Mouse (Mus musculus) liver, embryonic 15.5 days (tissue): Measurements from ENCODE around the gene Slc2a12. TPM values are rescaled to one million over a fixed set of nuclear protein-coding genes. Genes with fewer than 3 reads are reported as not detected.
A peak's percentile ranks its signal among the peaks of the same experiment; 100 is the strongest.

Source experiments
- ATAC-seq: fragments of 200-750 bp; cut with Nextera tagmentation; 2 replicates; pipeline ENCODE4 v1.8.0; 2017; ENCODE audit warnings: moderate number of reproducible peaks, mild to moderate bottlenecking, moderate library complexity; ENCODE audit not compliant: insufficient read depth
- H3K27ac ChIP-seq: fragments of 300-500 bp; sonication (generic); replicated peaks from 2 replicates; pipeline ENCODE4 v1.5.1; 2015; ENCODE audit warnings: mild to moderate bottlenecking, inconsistent platforms
- H3K27me3 ChIP-seq: fragments of 300-500 bp; sonication (generic); 2 replicates; pipeline ENCODE4 v1.6.1; 2015; ENCODE audit warnings: mild to moderate bottlenecking, inconsistent platforms
- H3K36me3 ChIP-seq: fragments of 300-500 bp; sonication (generic); replicated peaks from 2 replicates; pipeline ENCODE4 v1.6.1; 2015; ENCODE audit warnings: moderate library complexity, mild to moderate bottlenecking, inconsistent platforms
- H3K4me1 ChIP-seq: fragments of 300-500 bp; sonication (generic); replicated peaks from 2 replicates; pipeline ENCODE4 v1.6.1; 2015; ENCODE audit warnings: inconsistent platforms
- H3K4me2 ChIP-seq: fragments of 300-500 bp; sonication (generic); 2 replicates; pipeline ENCODE4 v1.6.1; 2015; ENCODE audit warnings: moderate library complexity, mild to moderate bottlenecking, inconsistent platforms
- H3K4me3 ChIP-seq: fragments of 300-500 bp; sonication (generic); replicated peaks from 2 replicates; pipeline ENCODE4 v1.5.1; 2015; ENCODE audit warnings: mild to moderate bottlenecking, inconsistent platforms
- H3K9ac ChIP-seq: fragments of 300-500 bp; sonication (generic); 2 replicates; pipeline ENCODE4 v1.6.1; 2015; ENCODE audit warnings: moderate library complexity, mild to moderate bottlenecking, inconsistent platforms
- H3K9me3 ChIP-seq: fragments of 300-500 bp; sonication (generic); replicated peaks from 2 replicates; pipeline ENCODE4 v1.6.1; 2016; ENCODE audit warnings: inconsistent platforms
- WGBS: fragments of 180-500 bp; shearing (Covaris S2); methylation state at CpG from one replicate; pipeline ENCODE4 v1.1.7; 2015; ENCODE audit warnings: mixed read lengths; ENCODE audit not compliant: insufficient replicate concordance; 5-methylcytosine and 5-hydroxymethylcytosine counted together
- polyA plus RNA-seq: library from polyadenylated mRNA; unstranded; fragments of >200 nt; fragmentation: Nextera tagmentation; extraction: Ambion mirVana; gene quantifications from 2 replicates; pipeline ENCODE4 v1.2.1, GENCODE M21; 2015

The Slc2a12 gene
- polyA plus RNA-seq, 1 experiment from 2014 or later: 0.05 TPM

DNA sequence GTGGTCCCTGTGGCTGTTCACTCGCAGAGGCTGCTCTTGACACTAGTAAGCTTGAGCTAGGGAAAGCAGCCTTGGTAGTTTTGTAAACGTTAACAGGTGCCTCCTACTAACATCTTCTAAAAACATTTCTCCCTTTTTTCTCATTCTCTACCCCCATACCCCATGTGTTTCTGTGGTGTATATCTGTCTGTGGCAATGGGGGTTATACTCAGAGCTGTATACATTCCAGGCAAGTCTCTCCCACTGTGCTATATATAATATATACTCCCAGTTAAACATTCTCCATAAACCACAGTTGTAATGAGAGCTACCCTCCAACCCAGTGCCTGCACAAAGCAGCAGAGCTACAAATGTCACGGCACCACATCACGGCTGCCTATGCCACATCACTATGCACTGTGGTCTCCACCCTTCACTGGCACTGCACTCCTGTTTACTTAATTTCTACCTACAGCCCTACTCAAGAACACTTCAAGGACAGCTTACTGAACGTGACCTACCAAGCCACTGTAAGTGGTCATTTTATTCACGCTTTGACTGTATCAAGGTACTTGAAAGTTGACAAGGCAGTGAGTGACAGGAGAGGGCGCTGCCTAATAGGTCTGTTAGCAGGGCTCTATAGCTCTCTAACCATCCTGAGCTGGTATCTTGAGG lies 63.5 kb downstream of the Slc2a12 start:
- 85% methylated on average over 7 of the region's 7 CpGs for WGBS
- H3K36me3 ChIP-seq: peaks cover 47% of the 10 kb centered on the region
- no peaks in the 10 kb centered on the region for H3K27me3 ChIP-seq
- H3K4me3 ChIP-seq: no peak overlapping the region
- no peak overlapping the region for H3K4me2 ChIP-seq
- no peak overlapping the region for H3K27ac ChIP-seq
- H3K9ac ChIP-seq: no peak overlapping the region
- no peaks in the 10 kb centered on the region for H3K9me3 ChIP-seq
- no peaks in the 10 kb centered on the region for H3K4me1 ChIP-seq
- no peak for ATAC-seq

DNA sequence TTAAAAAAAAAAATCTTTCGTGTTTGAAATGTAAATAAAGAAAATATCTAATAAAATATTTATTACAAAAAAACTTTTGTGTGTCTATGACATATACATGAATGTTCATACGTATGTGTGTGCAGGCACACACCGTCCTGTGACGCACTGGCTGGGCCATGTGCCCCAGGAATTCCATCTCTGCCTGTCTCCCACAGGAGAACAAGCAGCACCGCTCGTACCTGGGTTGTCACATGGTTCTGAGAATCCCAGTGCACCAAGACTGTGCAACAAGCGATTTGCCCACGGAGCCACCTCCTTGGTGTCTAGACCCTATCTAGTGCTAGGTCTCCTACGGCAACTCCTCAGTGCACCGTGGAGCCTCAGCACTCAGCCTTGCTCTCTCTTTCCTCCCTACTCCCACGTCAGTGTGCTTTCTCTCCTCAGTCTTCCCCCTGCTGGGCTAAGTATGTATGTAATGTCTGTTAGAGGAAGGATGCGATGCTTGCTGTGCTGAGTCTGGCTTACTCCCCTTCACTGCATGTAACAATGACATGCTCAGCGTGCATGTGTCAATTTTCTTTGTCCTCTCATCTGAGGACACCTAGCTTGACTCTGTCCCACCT lies 65.5 kb downstream of the Slc2a12 start:
- Histone ChIP-seq H3K4me2 (no peak overlapping the region), H3K27ac (no peak overlapping the region), H3K4me1 (no peaks in the 10 kb centered on the region), H3K4me3 (no peak overlapping the region), H3K9ac (no peak overlapping the region), H3K9me3 (no peaks in the 10 kb centered on the region), H3K36me3 (peaks cover 46% of the 10 kb centered on the region), H3K27me3 (no peaks in the 10 kb centered on the region)
- ATAC-seq: no peak
- 86% methylated on average over 13 of the region's 13 CpGs for WGBS

DNA sequence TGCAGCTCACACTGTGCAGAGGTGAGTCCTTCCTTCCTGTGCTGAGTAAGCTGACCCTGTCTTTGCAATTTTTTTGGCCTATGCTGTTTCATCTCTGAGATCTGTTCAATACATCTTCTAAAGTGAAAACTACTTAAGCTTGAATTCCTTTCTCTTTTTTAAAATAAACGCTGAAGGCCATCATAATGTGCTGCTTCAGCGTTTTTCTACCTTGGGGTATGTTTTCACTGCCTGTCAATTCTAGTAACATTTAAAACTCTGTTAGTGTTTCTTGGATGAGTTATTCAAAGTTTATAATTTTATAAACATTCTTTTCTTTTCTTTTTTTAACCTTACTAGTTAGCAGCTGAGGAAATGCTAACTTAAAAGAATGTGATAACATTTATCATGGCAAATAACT lies 68.1 kb downstream of the Slc2a12 start:
- 74% methylated on average over 2 of the region's 2 CpGs for WGBS
- Histone ChIP-seq H3K36me3 (peaks cover 21% of the 10 kb centered on the region), H3K9ac (no peak overlapping the region), H3K4me2 (no peak overlapping the region), H3K4me1 (no peaks in the 10 kb centered on the region), H3K27ac (no peak overlapping the region), H3K4me3 (no peak overlapping the region), H3K9me3 (no peaks in the 10 kb centered on the region), H3K27me3 (no peaks in the 10 kb centered on the region)
- no peak for ATAC-seq

DNA sequence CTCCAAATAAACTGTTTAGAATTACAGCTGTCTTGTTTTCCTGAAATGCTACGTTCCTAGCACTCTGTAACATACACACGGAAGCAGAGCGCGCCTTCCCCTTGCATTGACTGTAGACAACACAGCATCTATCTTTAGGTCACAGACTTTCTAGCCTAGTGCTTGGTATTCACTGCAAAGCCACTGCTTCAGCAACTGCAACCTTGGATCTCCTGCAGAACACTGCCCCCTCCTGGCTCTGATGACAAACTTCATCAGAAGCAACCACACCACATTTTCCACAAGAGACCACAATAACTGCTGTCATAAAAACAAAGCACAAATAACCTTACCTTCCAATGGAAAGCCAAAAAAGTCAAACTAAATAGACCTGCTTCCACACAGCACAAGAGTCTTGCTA lies 69.7 kb downstream of the Slc2a12 start:
- Histone ChIP-seq H3K27me3 (no peaks in the 10 kb centered on the region), H3K36me3 (0 out of 2 replicates have a peak, but pooled peaks cover 7% of the 10 kb centered on the region), H3K4me2 (no peak overlapping the region), H3K4me3 (no peak overlapping the region), H3K9me3 (no peaks in the 10 kb centered on the region), H3K4me1 (no peaks in the 10 kb centered on the region), H3K9ac (no peak overlapping the region), H3K27ac (no peak overlapping the region)
- no peak for ATAC-seq
- WGBS: 50% methylated on average over 4 of the region's 4 CpGs

- WGBS: 34% methylated on average over 4 of the region's 4 CpGs
- ATAC-seq: no peak
- Histone ChIP-seq H3K4me2 (no peak overlapping the region), H3K36me3 (no peaks in the 10 kb centered on the region), H3K27me3 (no peaks in the 10 kb centered on the region), H3K4me1 (no peaks in the 10 kb centered on the region), H3K9me3 (no peaks in the 10 kb centered on the region), H3K4me3 (no peak overlapping the region), H3K9ac (no peak overlapping the region), H3K27ac (no peak overlapping the region)
Measured at GRCm38 (mm10) chr10:22718475-22718874, 73.7 kb downstream of the Slc2a12 start.

DNA sequence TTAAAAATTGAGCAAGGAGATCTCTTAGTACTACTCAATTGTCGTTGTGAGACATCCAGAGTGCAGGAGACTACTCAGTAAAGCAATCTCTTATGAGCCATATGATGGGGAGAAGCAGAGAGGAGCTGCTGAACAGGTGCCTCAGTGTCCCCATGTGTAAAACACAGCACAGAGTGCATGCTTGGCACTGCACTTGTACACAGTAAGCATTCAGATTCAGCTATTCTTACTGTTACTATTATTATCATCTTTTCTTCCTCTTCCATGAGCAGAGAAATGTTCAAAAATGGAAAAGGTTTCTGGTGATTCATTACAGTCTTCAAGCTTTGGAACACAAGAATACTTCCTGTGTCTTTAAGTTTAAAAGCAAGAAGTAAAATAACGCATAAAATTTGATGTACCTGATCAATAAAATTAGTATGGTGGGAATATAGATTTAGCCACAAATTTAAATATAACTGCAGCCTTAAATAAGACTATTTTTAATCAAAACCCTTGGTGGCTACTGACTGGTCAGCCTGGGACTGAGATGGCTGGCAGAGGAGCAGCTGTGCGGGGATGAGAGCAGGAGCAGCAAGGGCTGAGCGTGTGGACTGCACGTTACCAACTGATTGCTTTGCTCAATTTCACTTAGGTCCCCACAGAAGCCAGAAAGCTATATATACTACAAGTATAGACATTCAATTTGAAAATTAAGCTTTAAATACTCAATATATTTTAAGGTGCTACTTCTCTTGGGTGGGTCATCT lies 76.1 kb downstream of the Slc2a12 start:
- Histone ChIP-seq H3K9me3 (no peaks in the 10 kb centered on the region), H3K4me3 (no peak overlapping the region), H3K27me3 (no peaks in the 10 kb centered on the region), H3K36me3 (no peaks in the 10 kb centered on the region), H3K9ac (no peak overlapping the region), H3K27ac (no peak overlapping the region), H3K4me1 (peaks cover 11% of the 10 kb centered on the region; the same call in 1 of the 2 replicates), H3K4me2 (no peak overlapping the region)
- 71% methylated on average over 5 of the region's 5 CpGs for WGBS
- no peak for ATAC-seq

- WGBS: 16% methylated on average over 4 of the region's 4 CpGs
- H3K4me2 ChIP-seq: no peak overlapping the region
Measured at GRCm38 (mm10) chr10:22725166-22725565, 80.4 kb downstream of the Slc2a12 start.

GRCm38 (mm10) chr10:22726295-22726694 lies 81.5 kb downstream of the Slc2a12 start:
- Histone ChIP-seq H3K27me3 (no peaks in the 10 kb centered on the region), H3K4me2 (no peak overlapping the region), H3K27ac (no peak overlapping the region), H3K4me1 (peaks cover 44% of the 10 kb centered on the region), H3K4me3 (no peak overlapping the region), H3K9ac (no peak overlapping the region), H3K9me3 (no peaks in the 10 kb centered on the region), H3K36me3 (no peaks in the 10 kb centered on the region)
- 63% methylated on average over 7 of the region's 7 CpGs for WGBS
- no peak for ATAC-seq

More at GRCm38 (mm10) chr10:22725166-22725565, 80.4 kb downstream of the Slc2a12 start:
- ATAC-seq: no peak
- Histone ChIP-seq H3K4me1 (peaks cover 39% of the 10 kb centered on the region), H3K4me3 (no peak overlapping the region), H3K9me3 (no peaks in the 10 kb centered on the region), H3K27me3 (no peaks in the 10 kb centered on the region), H3K27ac (no peak overlapping the region), H3K36me3 (no peaks in the 10 kb centered on the region), H3K9ac (no peak overlapping the region)

GRCm38 (mm10) chr10:22728257-22728656 lies 83.4 kb downstream of the Slc2a12 start:
- 74% methylated on average over 1 of the region's 1 CpGs for WGBS
- Histone ChIP-seq H3K36me3 (no peaks in the 10 kb centered on the region), H3K9me3 (no peaks in the 10 kb centered on the region), H3K4me3 (no peak overlapping the region), H3K4me2 (no peak overlapping the region), H3K27ac (no peak overlapping the region), H3K9ac (no peak overlapping the region), H3K4me1 (peaks cover 57% of the 10 kb centered on the region), H3K27me3 (no peaks in the 10 kb centered on the region)
- no peak for ATAC-seq

- Histone ChIP-seq H3K9me3 (no peaks in the 10 kb centered on the region), H3K4me1 (peaks cover 46% of the 10 kb centered on the region), H3K27me3 (no peaks in the 10 kb centered on the region), H3K4me3 (peak overlapping the region; percentile 95), H3K27ac (peak overlapping the region; percentile 90), H3K4me2 (peak overlapping the region; percentile 91), H3K36me3 (no peaks in the 10 kb centered on the region), H3K9ac (peak overlapping the region; percentile 90)
- 1% methylated on average over 39 of the region's 39 CpGs for WGBS
- peak; percentile 71 for ATAC-seq
Measured at GRCm38 (mm10) chr10:22730266-22730991, 85.6 kb downstream of the Slc2a12 start.

DNA sequence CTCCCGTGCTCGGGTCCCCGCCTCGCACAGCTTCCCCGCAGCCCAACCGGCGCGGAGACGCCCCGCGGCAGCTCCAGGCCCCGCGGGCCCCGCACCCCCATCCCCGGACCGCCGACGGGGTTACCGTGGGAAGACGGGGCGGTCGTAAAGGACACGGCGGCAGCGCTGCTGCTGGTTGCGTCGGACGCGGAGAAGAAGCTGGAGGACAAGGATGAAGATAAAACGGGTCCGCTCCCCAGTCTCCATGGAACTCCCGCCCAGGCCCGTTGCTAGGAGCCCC lies 86.1 kb downstream of the Slc2a12 start:
- Histone ChIP-seq H3K27me3 (no peaks in the 10 kb centered on the region), H3K4me1 (peaks cover 46% of the 10 kb centered on the region), H3K36me3 (no peaks in the 10 kb centered on the region), H3K4me3 (peak overlapping the region; percentile 95), H3K9me3 (no peaks in the 10 kb centered on the region), H3K4me2 (peak overlapping the region; percentile 91), H3K27ac (peak overlapping the region; percentile 90), H3K9ac (peak overlapping the region; percentile 90)
- ATAC-seq: peak; percentile 50
- 0% methylated on average over 33 of the region's 33 CpGs for WGBS
